Mouse (Mus musculus): Measurements from ENCODE around the gene Cdc42se2. TPM values are rescaled to one million over a fixed set of nuclear protein-coding genes. Genes with fewer than 3 reads are reported as not detected.

The Cdc42se2 gene
- total and polyA plus RNA-seq, 2 experiments from 2014 or later: 137 to 150 TPM

GRCm38 (mm10) chr11:54779946-54780345, 7.5 kb downstream of the Cdc42se2 start:
- Histone ChIP-seq H3K27ac (ENCODE audit: low read depth, low read length) (no peak overlapping the region), H3K9me3 (ENCODE audit: low read length) (no peaks in the 10 kb centered on the region), H3K9ac (no peak overlapping the region), H3K36me3 (ENCODE audit: insufficient read depth) (no peaks in the 10 kb centered on the region), H3K27me3 (ENCODE audit: insufficient read depth, low read length) (no peaks in the 10 kb centered on the region), H3K4me1 (ENCODE audit: insufficient read depth) (peaks cover 16% of the 10 kb centered on the region), H3K4me2 (ENCODE audit: low read depth) (no peak overlapping the region), H3K4me3 (ENCODE audit: low read depth, low read length) (no peak overlapping the region)
- DNase-seq (no peak), ATAC-seq (no peak)
- 100% methylated on average over 1 of the region's 1 CpGs for WGBS
- TF ChIP-seq CTCF (IDR thresholded peaks at IDR 0.05; ENCODE audit: low read depth): no peak

- Histone ChIP-seq H3K27ac (ENCODE audit: low read depth, low read length) (no peak overlapping the region), H3K9ac (no peak overlapping the region), H3K4me2 (ENCODE audit: low read depth) (no peak overlapping the region), H3K36me3 (ENCODE audit: insufficient read depth) (no peaks in the 10 kb centered on the region), H3K27me3 (ENCODE audit: insufficient read depth, low read length) (no peaks in the 10 kb centered on the region), H3K4me3 (ENCODE audit: low read depth, low read length) (no peak overlapping the region), H3K4me1 (ENCODE audit: insufficient read depth) (peaks cover 16% of the 10 kb centered on the region), H3K9me3 (ENCODE audit: low read length) (no peaks in the 10 kb centered on the region)
- no peak for DNase-seq
- 52% methylated on average over 1 of the region's 1 CpGs for WGBS
- ATAC-seq: no peak
- no peak for TF ChIP-seq CTCF (IDR thresholded peaks at IDR 0.05; ENCODE audit: low read depth)
Observed at GRCm38 (mm10) chr11:54778131-54778844, 9.2 kb downstream of the Cdc42se2 start.

GRCm38 (mm10) chr11:54777387-54778130, 9.9 kb downstream of the Cdc42se2 start:
- no peak for ATAC-seq
- WGBS: 75% methylated on average over 6 of the region's 6 CpGs
- H3K9ac ChIP-seq: no peak overlapping the region
- H3K4me3 ChIP-seq (ENCODE audit: low read depth, low read length): no peak overlapping the region
- no peaks in the 10 kb centered on the region for H3K9me3 ChIP-seq (ENCODE audit: low read length)
- no peak for TF ChIP-seq CTCF (IDR thresholded peaks at IDR 0.05; ENCODE audit: low read depth)
- H3K4me1 ChIP-seq (ENCODE audit: insufficient read depth): peaks cover 16% of the 10 kb centered on the region
- no peak for DNase-seq
- no peaks in the 10 kb centered on the region for H3K36me3 ChIP-seq (ENCODE audit: insufficient read depth)
- no peak overlapping the region for H3K27ac ChIP-seq (ENCODE audit: low read depth, low read length)
- H3K27me3 ChIP-seq (ENCODE audit: insufficient read depth, low read length): no peaks in the 10 kb centered on the region
- H3K4me2 ChIP-seq (ENCODE audit: low read depth): no peak overlapping the region

GRCm38 (mm10) chr11:54776735-54777333, 10.6 kb downstream of the Cdc42se2 start:
- Histone ChIP-seq H3K4me3 (ENCODE audit: low read depth, low read length) (no peak overlapping the region), H3K4me2 (ENCODE audit: low read depth) (no peak overlapping the region), H3K36me3 (ENCODE audit: insufficient read depth) (no peaks in the 10 kb centered on the region), H3K27ac (ENCODE audit: low read depth, low read length) (peak overlapping the region; percentile 36; the same call in 1 of the 2 replicates), H3K4me1 (ENCODE audit: insufficient read depth) (peaks cover 16% of the 10 kb centered on the region), H3K9me3 (ENCODE audit: low read length) (no peaks in the 10 kb centered on the region), H3K9ac (no peak overlapping the region), H3K27me3 (ENCODE audit: insufficient read depth, low read length) (no peaks in the 10 kb centered on the region)
- WGBS: 56% methylated on average over 4 of the region's 4 CpGs
- no peak for TF ChIP-seq CTCF (IDR thresholded peaks at IDR 0.05; ENCODE audit: low read depth)
- no peak for ATAC-seq
- DNase-seq: no peak

GRCm38 (mm10) chr11:54776367-54776701, 11.1 kb downstream of the Cdc42se2 start:
- no peaks in the 10 kb centered on the region for H3K27me3 ChIP-seq (ENCODE audit: insufficient read depth, low read length)
- TF ChIP-seq CTCF (IDR thresholded peaks at IDR 0.05; ENCODE audit: low read depth): no peak
- ATAC-seq (no peak), DNase-seq (no peak)
- 61% methylated on average over 2 of the region's 2 CpGs for WGBS
- H3K9ac ChIP-seq: no peak overlapping the region
- H3K36me3 ChIP-seq (ENCODE audit: insufficient read depth): no peaks in the 10 kb centered on the region
- H3K9me3 ChIP-seq (ENCODE audit: low read length): no peaks in the 10 kb centered on the region
- no peak overlapping the region for H3K4me3 ChIP-seq (ENCODE audit: low read depth, low read length)
- no peak overlapping the region for H3K4me2 ChIP-seq (ENCODE audit: low read depth)
- peak overlapping the region; percentile 36; the same call in 1 of the 2 replicates for H3K27ac ChIP-seq (ENCODE audit: low read depth, low read length)
- H3K4me1 ChIP-seq (ENCODE audit: insufficient read depth): peaks cover 16% of the 10 kb centered on the region

- no peak for TF ChIP-seq CTCF (IDR thresholded peaks at IDR 0.05; ENCODE audit: low read depth)
- no peaks in the 10 kb centered on the region for H3K36me3 ChIP-seq (ENCODE audit: insufficient read depth)
- WGBS: 77% methylated on average over 4 of the region's 4 CpGs
Observed at GRCm38 (mm10) chr11:54775628-54776366, 11.7 kb downstream of the Cdc42se2 start.

More at GRCm38 (mm10) chr11:54775628-54776366, 11.7 kb downstream of the Cdc42se2 start:
- DNase-seq (no peak), ATAC-seq (no peak)
- Histone ChIP-seq H3K9ac (no peak overlapping the region), H3K9me3 (ENCODE audit: low read length) (no peaks in the 10 kb centered on the region), H3K27me3 (ENCODE audit: insufficient read depth, low read length) (no peaks in the 10 kb centered on the region), H3K4me2 (ENCODE audit: low read depth) (no peak overlapping the region), H3K27ac (ENCODE audit: low read depth, low read length) (peak overlapping the region; percentile 29), H3K4me1 (ENCODE audit: insufficient read depth) (peaks cover 16% of the 10 kb centered on the region), H3K4me3 (ENCODE audit: low read depth, low read length) (no peak overlapping the region)

All from forebrain, postnatal 0 days (tissue).